Mouse (Mus musculus) hindbrain, embryonic 13.5 days (tissue): ENCODE measurements around the gene Retreg3. TPM values are rescaled to one million over a fixed set of nuclear protein-coding genes. Genes with fewer than 3 reads are reported as not detected.

Experiments
- ATAC-seq: fragments of 200-750 bp; cut with Nextera tagmentation; 2 replicates; pipeline ENCODE4 v1.8.0; 2017; ENCODE audit warnings: moderate TSS enrichment; ENCODE audit not compliant: low FRiP score
- H3K27ac ChIP-seq: fragments of 300-500 bp; sonication (generic); 2 replicates; pipeline ENCODE4 v1.5.1; 2015; ENCODE audit warnings: inconsistent platforms, mild to moderate bottlenecking, moderate library complexity
- H3K27me3 ChIP-seq: fragments of 300-500 bp; sonication (generic); 2 replicates; pipeline ENCODE4 v1.6.1; 2015; ENCODE audit warnings: mild to moderate bottlenecking, inconsistent platforms
- H3K36me3 ChIP-seq: fragments of 300-500 bp; sonication (generic); 2 replicates; pipeline ENCODE4 v1.6.1; 2015; ENCODE audit warnings: mild to moderate bottlenecking, inconsistent platforms
- H3K4me1 ChIP-seq: fragments of 300-500 bp; sonication (generic); replicated peaks from 2 replicates; pipeline ENCODE4 v1.6.1; 2015; ENCODE audit warnings: inconsistent platforms
- H3K4me2 ChIP-seq: fragments of 300-500 bp; sonication (generic); 2 replicates; pipeline ENCODE4 v1.6.1; 2015; ENCODE audit warnings: inconsistent platforms, mild to moderate bottlenecking, moderate library complexity
- H3K4me3 ChIP-seq: fragments of 300-500 bp; sonication (generic); 2 replicates; pipeline ENCODE4 v1.5.1; 2015; ENCODE audit warnings: mild to moderate bottlenecking, inconsistent platforms
- H3K9ac ChIP-seq: fragments of 300-500 bp; sonication (generic); 2 replicates; pipeline ENCODE4 v1.6.1; 2015; ENCODE audit warnings: mild to moderate bottlenecking, inconsistent platforms
- H3K9me3 ChIP-seq: fragments of 300-500 bp; sonication (generic); 2 replicates; pipeline ENCODE4 v1.6.1; 2016; ENCODE audit warnings: inconsistent platforms
- WGBS: fragments of 180-500 bp; shearing (Covaris S2); methylation state at CpG from one replicate; pipeline ENCODE4 v1.1.7; 2015; 5-methylcytosine and 5-hydroxymethylcytosine counted together
- polyA plus RNA-seq: library from polyadenylated mRNA; unstranded; fragments of >200 nt; fragmentation: Nextera tagmentation; extraction: Ambion mirVana; gene quantifications from 2 replicates; pipeline ENCODE4 v1.2.1, GENCODE M21; 2015

Gene Retreg3
- polyA plus RNA-seq, 1 experiment from 2014 or later: 27.7 TPM

- H3K4me1 ChIP-seq: peaks cover 20% of the 10 kb centered on the region
- no peak overlapping the region for H3K27ac ChIP-seq
- no peak overlapping the region for H3K4me2 ChIP-seq
- no peak overlapping the region for H3K4me3 ChIP-seq
- 90% methylated on average over 8 of the region's 8 CpGs for WGBS
- H3K9ac ChIP-seq: no peak overlapping the region
- no peak for ATAC-seq
- H3K27me3 ChIP-seq: no peaks in the 10 kb centered on the region
- no peaks in the 10 kb centered on the region for H3K9me3 ChIP-seq
- H3K36me3 ChIP-seq: peaks cover 73% of the 10 kb centered on the region
These were observed 21.5 kb downstream of the Retreg3 start for GRCm38 (mm10) chr11:101098231-101098630.

- peak within 1 kb of the TSS; percentile 79 for H3K9ac ChIP-seq
These were observed 24.2 kb downstream of the Retreg3 start, which contains the start of gene Psmc3ip for GRCm38 (mm10) chr11:101095314-101096024. Gene Psmc3ip (minus strand): TSS chr11:101095436.

GRCm38 (mm10) chr11:101094930-101095313 lies 24.8 kb downstream of the Retreg3 start:
- peak overlapping the region; percentile 65 for H3K4me3 ChIP-seq
- WGBS: under 1% methylated on average over 18 of the region's 18 CpGs

More at GRCm38 (mm10) chr11:101095314-101096024, 24.2 kb downstream of the Retreg3 start, which contains the start of gene Psmc3ip:
- no peaks in the 10 kb centered on the region for H3K27me3 ChIP-seq
- no peaks in the 10 kb centered on the region for H3K9me3 ChIP-seq
- H3K4me3 ChIP-seq: peak within 1 kb of the TSS; percentile 65
- peaks cover 73% of the 10 kb centered on the region for H3K36me3 ChIP-seq
- peak; percentile 97 for ATAC-seq
- H3K27ac ChIP-seq: peak within 1 kb of the TSS; percentile 91
- H3K4me1 ChIP-seq: peaks cover 20% of the 10 kb centered on the region
- peak within 1 kb of the TSS; percentile 90 for H3K4me2 ChIP-seq
- under 1% methylated on average over 43 of the region's 43 CpGs for WGBS

GRCm38 (mm10) chr11:101089931-101090330 lies 29.8 kb downstream of the Retreg3 start:
- no peaks in the 10 kb centered on the region for H3K9me3 ChIP-seq
- no peak overlapping the region for H3K4me3 ChIP-seq
- ATAC-seq: no peak
- H3K9ac ChIP-seq: no peak overlapping the region
- H3K4me2 ChIP-seq: no peak overlapping the region
- H3K27me3 ChIP-seq: no peaks in the 10 kb centered on the region
- peaks cover 40% of the 10 kb centered on the region for H3K4me1 ChIP-seq
- no peak overlapping the region for H3K27ac ChIP-seq
- H3K36me3 ChIP-seq: peaks cover 63% of the 10 kb centered on the region
- 89% methylated on average over 1 of the region's 1 CpGs for WGBS

More at GRCm38 (mm10) chr11:101094930-101095313, 24.8 kb downstream of the Retreg3 start:
- H3K4me1 ChIP-seq: peaks cover 20% of the 10 kb centered on the region
- H3K9me3 ChIP-seq: no peaks in the 10 kb centered on the region
- peak overlapping the region; percentile 90 for H3K4me2 ChIP-seq
- H3K9ac ChIP-seq: peak overlapping the region; percentile 79
- peak overlapping the region; percentile 40 for H3K27ac ChIP-seq
- H3K36me3 ChIP-seq: peaks cover 73% of the 10 kb centered on the region
- peak; percentile 71 for ATAC-seq
- H3K27me3 ChIP-seq: no peaks in the 10 kb centered on the region

- H3K36me3 ChIP-seq: peaks cover 52% of the 10 kb centered on the region
- WGBS: 9% methylated on average over 8 of the region's 8 CpGs
- H3K27ac ChIP-seq: peak overlapping the region; percentile 93
These were observed 32.0 kb downstream of the Retreg3 start for GRCm38 (mm10) chr11:101087682-101088055.

GRCm38 (mm10) chr11:101086756-101087681 lies 32.7 kb downstream of the Retreg3 start, which contains the start of gene Mlx:
Gene Mlx (plus strand): TSS chr11:101087277.
- Histone ChIP-seq H3K4me3 (peak within 1 kb of the TSS; percentile 85), H3K9ac (peak within 1 kb of the TSS; percentile 98), H3K4me1 (peaks cover 42% of the 10 kb centered on the region), H3K9me3 (no peaks in the 10 kb centered on the region), H3K27ac (peak within 1 kb of the TSS; percentile 93), H3K4me2 (peak within 1 kb of the TSS; percentile 98), H3K27me3 (no peaks in the 10 kb centered on the region), H3K36me3 (peaks cover 45% of the 10 kb centered on the region)
- WGBS: 1% methylated on average over 52 of the region's 52 CpGs
- peak; percentile 82 for ATAC-seq

More at GRCm38 (mm10) chr11:101087682-101088055, 32.0 kb downstream of the Retreg3 start:
- no peaks in the 10 kb centered on the region for H3K9me3 ChIP-seq
- H3K27me3 ChIP-seq: no peaks in the 10 kb centered on the region
- H3K4me3 ChIP-seq: peak overlapping the region; percentile 85
- H3K9ac ChIP-seq: peak overlapping the region; percentile 98
- H3K4me2 ChIP-seq: peak overlapping the region; percentile 98
- ATAC-seq: no peak; the same call in 1 of the 2 replicates
- peaks cover 42% of the 10 kb centered on the region for H3K4me1 ChIP-seq

- Histone ChIP-seq H3K9me3 (no peaks in the 10 kb centered on the region), H3K36me3 (peaks cover 38% of the 10 kb centered on the region), H3K4me2 (peak overlapping the region; percentile 98), H3K27ac (peak overlapping the region; percentile 93), H3K9ac (peak overlapping the region; percentile 98), H3K27me3 (no peaks in the 10 kb centered on the region; the same call in 1 of the 2 replicates), H3K4me3 (peak overlapping the region; percentile 85), H3K4me1 (peaks cover 49% of the 10 kb centered on the region)
- WGBS: 86% methylated on average over 6 of the region's 6 CpGs
- ATAC-seq: no peak
These were observed 33.4 kb downstream of the Retreg3 start for GRCm38 (mm10) chr11:101086323-101086674.

GRCm38 (mm10) chr11:101085617-101086322 lies 33.9 kb downstream of the Retreg3 start:
- Histone ChIP-seq H3K4me3 (no peak overlapping the region), H3K9me3 (no peaks in the 10 kb centered on the region), H3K36me3 (peaks cover 33% of the 10 kb centered on the region), H3K9ac (peak overlapping the region; percentile 98), H3K27ac (peak overlapping the region; percentile 93; the same call in 1 of the 2 replicates), H3K27me3 (peaks cover 5% of the 10 kb centered on the region), H3K4me2 (peak overlapping the region; percentile 98), H3K4me1 (peaks cover 49% of the 10 kb centered on the region)
- ATAC-seq: no peak
- 92% methylated on average over 18 of the region's 18 CpGs for WGBS

GRCm38 (mm10) chr11:101084811-101085210 lies 34.9 kb downstream of the Retreg3 start:
- no peak for ATAC-seq
- Histone ChIP-seq H3K36me3 (peaks cover 23% of the 10 kb centered on the region), H3K27me3 (peaks cover 15% of the 10 kb centered on the region), H3K27ac (no peak overlapping the region), H3K9ac (no peak overlapping the region), H3K4me1 (peaks cover 51% of the 10 kb centered on the region), H3K4me2 (no peak overlapping the region), H3K4me3 (no peak overlapping the region), H3K9me3 (no peaks in the 10 kb centered on the region)
- 95% methylated on average over 12 of the region's 12 CpGs for WGBS

GRCm38 (mm10) chr11:101084246-101084645 lies 35.4 kb downstream of the Retreg3 start:
- H3K9ac ChIP-seq: no peak overlapping the region; the same call in 1 of the 2 replicates

GRCm38 (mm10) chr11:101083083-101083697 lies 36.5 kb downstream of the Retreg3 start:
- H3K27me3 ChIP-seq: peaks cover 31% of the 10 kb centered on the region
- peak overlapping the region; percentile 100 for H3K4me2 ChIP-seq
- no peaks in the 10 kb centered on the region for H3K9me3 ChIP-seq
- peak overlapping the region; percentile 91 for H3K9ac ChIP-seq
- WGBS: 33% methylated on average over 19 of the region's 19 CpGs
- H3K27ac ChIP-seq: peak overlapping the region; percentile 92
- peaks cover 49% of the 10 kb centered on the region for H3K4me1 ChIP-seq
- peaks cover 7% of the 10 kb centered on the region for H3K36me3 ChIP-seq
- ATAC-seq: no peak; the same call in 1 of the 2 replicates
- H3K4me3 ChIP-seq: peak overlapping the region; percentile 70

More at GRCm38 (mm10) chr11:101084246-101084645, 35.4 kb downstream of the Retreg3 start:
- Histone ChIP-seq H3K36me3 (peaks cover 17% of the 10 kb centered on the region), H3K9me3 (no peaks in the 10 kb centered on the region), H3K4me2 (no peak overlapping the region), H3K4me3 (no peak overlapping the region), H3K4me1 (peaks cover 55% of the 10 kb centered on the region), H3K27me3 (peaks cover 20% of the 10 kb centered on the region), H3K27ac (no peak overlapping the region)
- WGBS: 86% methylated on average over 14 of the region's 14 CpGs
- no peak for ATAC-seq
